Mouse (Mus musculus): ENCODE measurements around the gene Lect2.

DNA sequence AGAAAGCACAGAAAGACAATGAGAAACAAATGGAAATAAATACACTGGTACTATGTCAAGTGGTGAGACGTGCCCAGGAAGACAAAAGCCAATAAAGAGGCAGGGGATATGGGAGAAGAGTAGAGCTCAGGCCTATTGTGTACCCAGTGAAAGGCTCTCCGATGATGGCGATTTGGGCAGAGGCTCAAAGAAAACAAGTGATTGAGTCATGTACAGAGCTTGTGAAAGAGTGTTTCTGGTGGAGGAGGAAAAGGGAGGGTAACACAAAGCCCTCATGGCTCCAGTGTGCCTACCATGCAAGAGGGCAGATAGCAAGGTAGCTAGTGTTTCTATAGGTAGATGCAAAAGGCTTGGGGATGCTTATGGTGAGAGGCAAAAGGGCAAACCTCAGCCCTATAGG, 53.9 kb downstream of the Lect2 start:
- TF ChIP-seq CTCF (IDR thresholded peaks at IDR 0.05; ENCODE audit: low read depth, low read length) (no peak), POLR2A (IDR thresholded peaks at IDR 0.05; ENCODE audit: extremely low read depth, insufficient read depth, low read length) (no peak)

All from liver, adult 2 months (tissue).